Mouse (Mus musculus): Measurements from ENCODE around the gene Rpl22l1.
"Not testable (repeated sequence)": the region's sequence is repeated elsewhere in the genome, so short reads cannot be mapped to it uniquely, and the experiment has no call there.

The Rpl22l1 gene

DNA sequence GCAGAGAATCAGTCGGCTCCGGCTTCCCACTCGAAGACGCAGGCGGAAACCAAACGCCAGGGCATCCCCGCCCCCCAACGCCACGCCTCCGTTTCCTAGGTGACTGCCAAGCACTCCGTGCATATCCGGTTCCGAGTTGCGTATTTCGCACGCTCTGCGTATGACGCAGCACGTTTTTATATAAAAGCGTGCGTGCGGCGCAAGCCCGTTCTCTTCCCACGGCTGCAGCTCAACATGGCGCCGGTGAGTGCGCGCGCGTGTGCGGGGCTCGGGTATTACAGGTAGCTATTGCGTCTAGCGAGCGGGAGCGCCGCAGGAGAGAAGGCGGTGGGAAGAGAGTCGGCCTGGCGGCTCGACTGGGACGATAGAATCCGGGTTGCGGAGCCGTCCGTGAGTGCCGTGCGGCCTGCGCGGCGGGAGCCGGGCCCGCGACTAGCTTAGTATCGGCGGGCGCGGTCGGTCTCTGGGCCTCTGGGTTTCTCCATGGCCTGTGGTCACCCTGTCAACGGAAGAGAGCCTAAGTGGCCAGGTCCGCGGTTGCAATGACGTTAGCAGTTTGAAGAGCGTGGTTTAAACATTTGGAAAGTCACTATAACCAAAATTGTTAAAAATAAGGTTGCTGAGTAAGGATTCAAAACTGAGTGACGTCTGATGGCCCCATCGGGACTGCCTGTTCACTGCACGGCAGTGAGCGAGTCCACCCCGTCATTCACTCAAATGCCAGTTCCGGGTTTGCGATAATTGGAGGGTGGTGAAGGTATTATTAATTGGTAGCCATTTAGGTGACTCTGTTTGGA lies at the start of gene Rpl22l1:
Gene Rpl22l1 (plus strand): TSS at position 136 of the 797 bp plus-strand sequence.
- peak; percentile 97 to 98 for DNase-seq (ENCODE audit: low spot score in 2 of 2)

DNA sequence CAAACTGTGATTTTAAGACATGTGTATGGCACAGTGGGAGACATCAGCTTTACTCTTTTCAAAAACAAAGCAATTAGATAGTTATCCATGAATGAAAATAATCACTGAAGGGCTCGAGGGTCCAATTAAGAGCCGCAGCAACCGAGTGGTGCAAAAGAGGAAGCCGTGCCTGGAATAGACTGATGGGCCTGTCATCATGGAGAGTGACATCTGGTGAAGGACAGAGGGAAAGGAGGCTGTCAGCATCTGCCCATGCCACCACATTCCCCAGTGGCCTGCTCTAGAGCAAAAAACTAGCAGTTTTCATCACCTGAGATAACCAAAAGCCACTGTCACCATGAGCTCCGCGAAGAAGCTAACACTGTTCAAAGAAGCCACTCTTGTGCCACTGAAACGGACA lies 49.8 kb upstream of the Rpl22l1 start:
- DNase-seq (ENCODE audit: low spot score in 2 of 2), result no peak

DNA sequence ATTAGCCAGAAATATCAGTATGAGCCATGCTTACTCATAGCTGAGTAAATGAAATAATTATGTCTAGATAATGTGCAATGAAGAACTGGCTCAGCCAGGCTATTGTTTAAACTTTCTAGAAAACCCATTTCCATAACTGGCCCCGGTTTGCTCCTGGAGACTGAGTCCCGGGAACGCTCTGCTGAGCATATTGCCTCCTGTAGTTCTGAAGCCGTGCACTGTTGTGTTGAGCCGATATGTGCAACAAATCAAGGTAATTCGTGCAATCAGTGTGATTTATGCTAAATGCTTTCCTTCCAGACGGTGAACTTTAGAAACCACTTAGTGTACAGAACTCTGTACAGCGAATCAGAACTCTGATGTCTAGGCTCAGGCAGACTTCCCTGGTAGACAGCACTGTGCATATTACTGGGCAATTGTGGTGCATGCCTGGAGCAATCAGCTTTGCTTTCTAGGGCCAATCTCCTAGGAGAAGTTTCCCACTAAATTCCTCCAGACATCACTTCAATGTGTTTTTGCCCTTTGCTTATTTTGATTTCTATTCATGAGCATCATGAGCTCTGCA lies 43.9 kb upstream of the Rpl22l1 start:
- DNase-seq (ENCODE audit: low spot score in 2 of 2), result no peak

DNA sequence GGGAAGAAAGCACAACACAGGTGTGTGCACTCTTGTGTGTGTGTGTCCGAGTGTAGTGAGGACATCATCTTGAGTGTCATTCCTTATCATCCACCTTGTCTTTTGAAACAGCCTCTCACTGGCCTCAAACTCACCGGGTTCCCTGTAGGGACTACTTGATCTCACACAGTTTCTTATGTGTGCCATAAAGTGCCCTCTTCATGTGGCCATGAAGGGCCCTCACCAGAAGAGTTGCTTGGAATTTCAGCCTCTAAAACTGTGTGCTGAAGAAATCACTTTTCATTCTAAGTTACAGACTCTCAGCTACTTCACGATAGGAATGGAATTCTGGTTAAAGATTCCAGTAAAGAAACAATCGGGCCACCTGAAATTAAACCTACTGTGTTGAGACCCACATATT lies 38.3 kb upstream of the Rpl22l1 start:
- no peak for DNase-seq (ENCODE audit: low spot score in 2 of 2)

DNA sequence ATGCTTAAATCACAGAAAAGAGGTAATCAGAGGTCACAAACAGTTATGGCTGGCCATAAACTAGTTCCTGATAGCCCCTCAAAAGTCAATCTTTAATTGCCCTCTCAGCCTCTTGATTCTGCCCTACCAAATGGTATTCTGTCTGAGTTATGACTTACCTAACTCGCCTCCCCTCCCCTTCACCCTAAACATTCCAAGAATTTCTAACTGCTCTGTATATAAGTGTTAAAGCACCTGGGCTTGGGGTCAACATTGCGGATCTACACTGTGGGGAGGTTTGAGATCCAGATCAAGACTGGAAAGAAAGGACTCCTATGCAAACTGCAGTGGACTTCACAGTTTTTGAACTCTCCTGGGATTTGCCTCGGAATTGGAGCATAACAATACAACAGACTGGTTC lies 37.0 kb upstream of the Rpl22l1 start:
- DNase-seq (ENCODE audit: low spot score in 2 of 2), result no peak

DNA sequence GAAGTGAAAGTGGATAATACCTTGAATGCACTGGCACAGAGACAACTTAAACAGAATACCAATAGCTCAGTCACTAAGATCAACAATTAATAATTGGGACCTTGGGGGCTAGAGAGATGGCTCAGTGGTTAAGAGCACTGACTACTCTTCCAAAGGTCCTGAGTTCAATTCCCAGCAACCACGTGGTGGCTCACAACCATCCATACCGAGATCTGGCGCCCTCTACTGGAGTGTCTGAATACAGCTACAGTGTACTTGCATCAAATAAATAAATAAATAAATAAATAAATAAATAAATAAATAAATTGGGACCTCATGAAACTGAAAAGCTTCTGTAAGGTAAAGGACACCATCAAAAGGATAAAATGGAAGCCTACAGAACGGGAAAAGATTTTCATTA lies 32.3 kb upstream of the Rpl22l1 start:
- DNase-seq (ENCODE audit: low spot score in 2 of 2), result not testable (repeated sequence)

DNA sequence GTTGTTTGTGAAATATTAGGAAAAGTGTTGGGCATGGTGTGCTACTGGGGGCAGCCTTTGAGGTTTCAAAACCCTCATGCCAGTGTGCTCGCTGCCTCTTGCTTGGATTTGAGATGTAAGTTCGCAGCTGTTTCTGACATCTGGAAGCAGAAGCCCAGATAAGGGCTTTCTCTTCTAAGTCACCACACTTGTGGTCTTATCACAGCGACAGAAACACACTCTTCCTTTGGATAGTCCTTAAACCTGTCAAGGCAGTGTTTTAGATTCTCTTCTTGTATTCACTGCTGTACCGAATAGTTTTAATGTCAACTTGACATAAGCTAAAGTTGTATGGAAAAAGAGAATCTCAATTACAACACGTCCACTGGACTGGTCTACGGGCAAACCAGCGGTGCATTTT lies 29.9 kb upstream of the Rpl22l1 start:
- no peak for DNase-seq (ENCODE audit: low spot score in 2 of 2)

DNA sequence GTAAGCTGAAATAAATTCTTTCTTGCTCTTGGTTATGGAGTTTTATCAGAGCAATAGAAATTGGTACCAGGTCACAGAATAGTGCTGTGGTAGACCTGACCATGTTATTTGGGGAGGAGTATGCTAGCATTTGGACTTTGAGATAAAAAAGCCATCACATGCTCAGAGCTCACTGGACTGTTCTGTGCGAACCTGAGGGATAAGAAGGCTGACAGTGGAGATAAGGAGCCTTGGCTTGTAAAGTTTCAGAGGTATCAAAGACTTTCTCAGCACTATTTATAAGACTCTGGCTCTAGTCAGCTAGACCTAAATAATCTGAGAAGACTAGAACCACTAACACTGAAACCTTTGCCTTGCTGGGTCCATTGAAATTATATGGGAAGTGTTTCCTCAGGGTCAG lies 29.3 kb upstream of the Rpl22l1 start:
- no peak for DNase-seq (ENCODE audit: low spot score in 2 of 2)

DNA sequence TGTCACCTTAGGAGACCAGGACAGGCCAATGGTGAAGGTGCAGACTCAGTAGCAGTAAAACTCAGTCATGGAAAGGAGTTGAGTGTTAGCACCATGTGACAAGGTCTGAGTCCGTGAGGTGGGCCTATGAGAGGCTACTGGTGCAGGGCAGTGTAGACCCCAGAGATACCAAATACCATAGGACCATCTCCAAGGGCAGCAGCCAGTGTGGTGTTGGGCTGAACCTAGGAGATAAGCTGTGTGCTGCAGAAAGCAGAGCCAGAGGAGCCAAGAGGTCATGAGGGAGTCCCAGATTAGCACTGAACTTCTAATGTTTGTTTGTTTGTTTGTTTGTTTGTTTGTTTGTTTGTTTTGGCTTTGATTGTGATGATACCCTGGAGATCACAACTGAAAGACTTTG lies 28.7 kb upstream of the Rpl22l1 start:
- DNase-seq (ENCODE audit: low spot score in 2 of 2), result no peak

DNA sequence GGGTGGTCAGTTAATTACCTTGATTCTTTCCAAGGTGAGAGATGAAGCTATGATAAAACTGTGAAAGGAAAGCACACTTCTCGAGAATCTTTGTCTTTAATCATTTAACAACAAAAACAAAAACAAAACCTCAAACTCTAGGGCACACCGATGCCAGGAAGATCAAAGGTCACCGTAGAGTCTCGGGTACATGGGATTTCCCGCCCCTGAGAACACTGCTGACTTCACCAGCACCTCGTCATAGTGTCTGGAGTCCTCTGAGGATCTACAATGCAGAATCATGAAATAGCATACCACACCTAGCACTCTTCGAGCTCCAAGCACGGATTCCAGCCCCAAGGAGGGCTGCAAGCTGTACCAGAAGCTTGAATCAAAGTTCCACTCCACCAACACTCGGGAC lies 24.7 kb upstream of the Rpl22l1 start:
- DNase-seq (ENCODE audit: low spot score in 2 of 2), result no peak

DNA sequence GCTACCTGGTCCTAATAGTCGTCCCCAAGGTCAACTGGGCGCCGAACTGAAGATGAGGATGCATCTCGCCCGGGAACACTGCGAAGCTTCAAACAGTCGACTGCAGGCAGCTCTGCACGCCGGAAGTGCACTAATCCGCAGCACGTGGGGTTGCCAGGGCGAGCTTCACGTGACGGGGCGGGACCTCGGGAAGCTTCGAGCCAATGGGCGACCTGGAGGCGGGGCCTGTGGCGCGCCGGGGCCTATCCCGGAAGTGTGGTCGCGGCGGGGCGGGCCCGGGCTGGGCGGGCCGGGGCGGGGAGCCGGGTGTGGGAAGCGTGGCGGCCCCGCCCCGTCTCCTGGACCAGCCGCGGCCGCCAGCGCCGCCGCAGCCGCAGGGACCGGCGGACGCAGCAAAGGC lies 24.2 kb upstream of the Rpl22l1 start, which contains the start of gene Eif5a2:
Gene Eif5a2 (plus strand): TSS at position 283 of the 400 bp plus-strand sequence.
- DNase-seq (ENCODE audit: low spot score in 2 of 2), result peak; percentile 89 to 92

DNA sequence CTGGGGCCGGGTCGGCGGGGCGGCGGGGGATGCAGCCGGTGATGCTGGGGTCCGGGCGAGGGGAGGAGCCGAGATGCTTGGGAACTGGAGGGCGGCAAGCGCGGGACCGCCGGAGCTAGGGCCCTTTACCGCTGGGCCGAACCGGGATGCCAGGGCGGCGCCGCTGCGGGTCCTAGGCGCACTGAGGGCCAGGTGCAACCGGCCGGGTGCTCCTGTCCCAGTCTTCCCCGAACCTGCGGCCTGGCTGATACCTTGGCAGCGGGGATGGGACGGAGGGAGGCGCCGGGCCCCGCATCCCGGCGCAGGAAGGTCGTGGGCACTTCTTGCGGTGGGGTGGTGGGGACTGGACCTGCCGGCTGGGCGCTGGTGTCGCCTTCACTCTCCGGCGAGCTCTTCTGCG lies 23.8 kb upstream of the Rpl22l1 start:
- DNase-seq (ENCODE audit: low spot score in 2 of 2), result no peak

DNA sequence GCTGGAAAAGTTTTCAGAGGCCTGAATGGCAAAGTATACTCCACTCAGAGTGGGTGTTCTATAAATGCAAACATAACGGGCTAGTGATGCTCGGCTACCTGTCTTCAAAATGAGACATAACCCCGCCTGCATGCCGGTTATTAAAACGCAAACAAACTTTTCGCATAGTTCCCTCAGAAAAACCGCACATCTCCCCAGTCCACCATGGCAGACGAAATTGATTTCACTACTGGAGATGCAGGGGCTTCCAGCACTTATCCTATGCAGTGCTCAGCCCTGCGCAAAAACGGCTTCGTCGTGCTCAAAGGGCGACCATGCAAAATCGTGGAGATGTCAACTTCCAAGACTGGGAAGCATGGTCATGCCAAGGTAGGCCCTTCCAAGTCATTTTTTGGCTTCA lies 23.4 kb upstream of the Rpl22l1 start:
- DNase-seq (ENCODE audit: low spot score in 2 of 2), result no peak

DNA sequence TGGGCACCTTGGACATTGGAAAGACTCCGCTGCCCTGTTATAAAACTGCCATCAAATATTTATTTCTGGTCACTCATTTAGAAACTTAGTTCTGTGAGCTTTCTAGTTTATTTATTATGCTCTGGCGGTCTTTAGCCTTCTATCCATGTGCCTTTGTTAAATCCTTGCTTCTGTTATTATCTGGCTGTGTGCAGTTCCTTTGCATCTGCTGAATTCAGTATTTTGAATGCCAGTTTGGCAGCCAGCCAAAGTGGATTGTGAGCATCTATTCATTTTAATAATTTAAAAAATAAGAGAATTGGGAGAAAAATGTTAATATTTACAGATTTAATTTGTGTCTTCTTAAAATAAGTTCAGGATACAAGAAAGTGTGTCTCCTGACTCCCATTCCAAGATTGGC lies 21.1 kb upstream of the Rpl22l1 start:
- DNase-seq (ENCODE audit: low spot score in 2 of 2), result no peak

DNA sequence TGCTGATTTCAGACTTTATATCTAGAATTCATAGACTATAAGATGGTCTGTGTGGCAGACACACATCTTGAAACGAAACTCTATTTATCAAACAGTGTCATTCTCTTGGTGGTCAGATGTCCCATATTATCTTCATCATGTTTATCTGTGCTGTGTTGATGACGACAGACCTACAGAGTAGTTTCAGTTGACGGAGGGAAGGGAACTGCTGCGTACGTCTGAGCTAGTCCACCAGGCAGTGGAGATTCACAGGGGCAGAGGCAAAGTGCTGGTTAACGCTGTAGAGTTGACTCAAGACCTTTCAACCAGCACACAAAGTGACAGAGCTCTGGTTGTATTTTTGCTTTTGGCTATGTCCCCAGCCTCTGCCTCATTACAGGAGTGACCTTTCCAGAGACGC lies 10.4 kb upstream of the Rpl22l1 start:
- no peak for DNase-seq (ENCODE audit: low spot score in 2 of 2)

DNA sequence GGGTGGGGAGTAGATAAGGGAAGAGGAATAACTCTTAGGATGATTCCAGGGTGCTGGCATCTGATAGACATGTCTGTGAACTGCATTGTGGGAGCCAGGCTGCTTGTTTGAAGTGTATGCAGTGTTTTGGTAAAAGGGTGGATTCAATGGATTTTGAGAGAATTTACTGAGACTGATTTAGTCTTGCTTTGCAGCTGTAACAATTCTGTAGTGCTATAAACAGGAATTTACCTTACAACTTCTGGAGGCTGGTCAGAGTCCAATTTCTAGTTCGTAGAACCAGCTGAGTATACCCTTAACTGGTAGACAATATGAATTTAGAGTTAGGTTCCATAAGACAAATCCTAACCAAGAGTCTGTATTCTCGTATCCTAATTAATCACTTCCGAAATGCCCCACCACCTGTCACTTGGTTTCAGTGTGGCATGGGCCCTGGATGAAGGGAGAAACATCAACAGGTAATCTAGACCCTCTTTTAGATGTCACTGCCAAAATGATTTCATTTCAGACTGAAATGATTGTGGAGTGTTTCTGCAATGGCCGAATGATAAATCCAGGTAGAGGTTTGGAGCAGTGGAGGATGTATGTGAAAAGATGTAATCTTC lies 2.9 kb downstream of the Rpl22l1 start:
- DNase-seq (ENCODE audit: low spot score in 2 of 2), result no peak

DNA sequence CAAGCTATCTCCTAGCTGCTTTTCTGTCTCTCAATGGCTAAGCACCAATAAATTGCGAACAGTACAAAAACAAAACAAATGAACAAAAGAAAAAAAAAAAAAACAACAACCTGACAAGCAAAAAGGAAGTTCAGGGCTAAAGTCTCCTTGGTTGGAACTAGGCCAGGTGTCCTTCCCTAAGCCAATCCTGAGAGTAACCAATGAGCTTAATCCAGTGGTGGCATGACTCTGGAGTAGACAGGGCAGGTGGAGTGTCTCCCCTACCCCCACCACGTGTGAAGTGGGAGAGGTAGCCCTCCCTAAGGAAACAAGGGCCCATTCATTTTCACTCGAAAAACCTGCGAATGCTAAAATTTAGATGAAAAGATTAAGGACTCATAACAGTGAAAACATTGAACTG lies 6.2 kb downstream of the Rpl22l1 start:
- DNase-seq (ENCODE audit: low spot score in 2 of 2), result no peak

DNA sequence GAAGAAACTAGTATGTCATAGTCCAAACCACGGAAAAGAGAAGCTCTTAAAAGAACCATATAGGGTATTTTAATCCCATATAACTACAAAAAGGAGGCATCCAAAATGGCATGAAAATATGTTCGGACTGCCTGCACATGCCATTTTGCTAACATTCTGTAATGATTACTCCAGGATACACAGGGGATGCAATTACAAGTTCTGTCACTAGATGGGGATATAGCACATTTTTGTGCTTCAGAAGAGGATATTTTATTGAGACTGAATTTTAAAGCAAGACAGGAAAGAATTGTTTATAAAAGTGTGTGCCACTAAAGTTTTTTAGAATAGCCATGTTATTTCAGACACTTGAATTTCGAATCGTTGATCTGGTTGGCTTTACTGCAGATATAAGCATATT lies 9.1 kb downstream of the Rpl22l1 start:
- no peak for DNase-seq (ENCODE audit: low spot score in 2 of 2)

DNA sequence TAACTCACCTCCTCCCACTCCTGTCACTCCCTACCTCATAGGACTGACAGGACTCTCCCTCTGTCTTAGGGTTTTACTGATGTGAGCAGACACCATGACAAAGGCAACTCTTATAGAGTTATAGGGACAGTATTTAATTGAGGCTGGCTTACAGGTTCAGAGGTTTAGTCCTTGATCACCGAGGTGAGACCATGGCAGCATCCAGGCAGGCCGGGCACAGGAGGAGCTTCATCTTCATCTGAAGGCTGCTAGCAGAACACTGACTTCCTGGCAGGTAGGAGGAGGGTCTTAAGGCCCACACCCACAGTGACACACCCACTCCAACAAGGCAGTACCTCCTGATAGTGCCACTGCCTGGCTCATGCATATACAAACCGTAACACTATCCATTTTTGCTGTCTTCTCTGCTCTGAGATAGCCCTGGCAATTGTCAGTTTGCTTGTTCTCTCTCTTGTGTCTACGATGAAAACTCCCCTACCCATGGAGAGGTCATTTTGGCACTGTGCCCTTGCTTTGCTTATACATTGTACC lies 10.8 kb downstream of the Rpl22l1 start:
- DNase-seq (ENCODE audit: low spot score in 2 of 2), result no peak

DNA sequence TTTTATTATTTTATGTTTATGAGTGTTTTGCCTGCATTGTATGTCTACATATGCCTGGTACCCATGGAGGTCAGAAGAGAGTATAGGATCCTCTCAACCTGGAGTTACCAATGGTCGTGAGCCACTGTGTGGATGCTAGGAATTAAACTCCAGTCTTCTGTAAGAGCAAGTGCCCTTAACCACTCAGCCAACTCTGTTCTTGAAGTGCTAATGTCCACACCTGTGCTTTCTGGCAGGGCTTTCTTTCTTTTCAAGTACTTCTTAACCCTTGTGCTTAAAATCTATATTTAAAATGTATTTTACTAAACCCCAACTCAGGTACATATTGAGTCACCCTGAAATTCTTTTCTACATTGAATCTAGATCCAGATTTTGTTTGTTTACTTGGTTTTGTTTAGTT lies 21.0 kb downstream of the Rpl22l1 start:
- no peak for DNase-seq (ENCODE audit: low spot score in 2 of 2)

DNA sequence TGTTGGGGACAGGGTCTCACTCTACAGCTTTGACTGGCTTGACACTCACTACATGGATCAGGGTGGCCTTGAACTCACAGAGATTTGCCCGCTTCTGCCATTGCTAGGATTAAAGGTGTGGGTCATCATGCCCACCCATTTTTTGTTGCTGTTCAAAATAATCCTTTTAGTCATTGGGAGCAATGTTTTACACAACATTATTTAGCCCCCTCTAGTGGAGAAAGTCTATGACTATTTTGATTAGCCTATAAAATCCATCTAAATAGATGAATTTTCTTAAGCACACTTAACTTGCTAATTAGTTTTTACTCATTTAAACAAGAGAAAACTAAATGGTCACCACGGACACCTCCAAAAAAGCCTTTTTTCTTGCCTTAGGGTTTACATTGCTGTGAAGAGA lies 22.4 kb downstream of the Rpl22l1 start:
- DNase-seq (ENCODE audit: low spot score in 2 of 2), result no peak

DNA sequence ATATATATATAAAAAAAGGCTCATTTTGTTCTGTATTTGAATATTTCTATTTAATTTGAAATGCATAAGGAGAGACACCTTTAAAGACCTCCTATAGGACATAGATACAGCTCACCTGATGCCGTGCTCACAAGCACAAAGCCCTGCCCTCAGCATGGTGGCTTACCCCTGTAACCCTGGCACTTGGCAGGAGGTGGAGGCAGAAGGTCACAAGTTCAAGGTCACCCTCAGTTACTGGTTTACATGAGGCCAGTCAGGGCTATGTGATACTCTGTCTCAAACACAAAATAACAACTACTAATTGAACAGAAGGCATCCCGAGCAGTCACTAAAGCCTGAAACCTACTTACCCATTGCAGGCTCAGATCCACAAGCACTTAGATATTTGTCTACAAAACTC lies 24.2 kb downstream of the Rpl22l1 start:
- DNase-seq (ENCODE audit: low spot score in 2 of 2), result no peak

DNA sequence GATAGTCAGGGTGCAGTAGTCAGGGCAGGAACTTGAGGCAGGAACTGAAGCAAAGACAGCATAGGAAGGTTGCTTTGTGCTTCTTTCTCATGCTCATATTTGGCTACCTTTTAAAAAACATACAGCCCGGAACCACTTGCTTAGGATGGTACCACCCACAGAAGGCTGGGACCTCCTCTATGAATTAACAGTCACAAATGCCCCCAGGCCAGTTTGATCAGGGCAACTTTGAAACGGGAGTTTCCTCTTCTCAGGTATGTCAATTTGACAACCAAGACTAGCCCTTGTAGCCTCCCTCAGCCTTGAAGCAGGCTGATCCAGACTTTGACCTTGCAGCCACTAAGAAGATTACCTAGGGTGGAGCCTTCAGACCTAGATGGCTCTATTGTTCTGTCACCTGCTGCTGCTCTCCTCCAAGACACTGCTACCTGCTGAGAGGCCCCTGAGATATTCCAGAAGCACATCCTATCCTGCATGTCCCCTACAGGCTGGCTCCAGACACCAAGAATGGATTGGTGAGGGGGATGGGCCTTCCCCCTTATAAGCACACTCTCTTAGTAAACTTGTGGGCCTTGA lies 31.6 kb downstream of the Rpl22l1 start:
- DNase-seq (ENCODE audit: low spot score in 2 of 2), result no peak

Measured in right cerebral cortex, postnatal 36 days (tissue).